20 mouse cellular contexts compared by ENCODE assay signal in genomic region chr10:42455981-42456380, GRCm38 (mm10). TPM values are rescaled to one million over a fixed set of nuclear protein-coding genes. Genes with fewer than 3 reads are reported as not detected.
DNase-seq lines count a peak whose midpoint lies in the region; ATAC-seq and TF ChIP-seq lines count a peak whose summit lies in the region.
"Had no signal": no experiment of that assay in that cellular context is flagged by ENCODE, and none has a peak within 500 bp of the region (broad histone marks: within the 10 kb centered on the region; RNA-seq: fewer than 3 reads in every experiment).

No protein-coding gene starts in this region.

- H3K27me3 ChIP-seq in embryonic facial prominence, embryonic 13.5 days: no peaks in the 10 kb centered on the region
- H3K27me3 ChIP-seq in embryonic facial prominence, embryonic 10.5 days (replicated peaks; ENCODE audit: low read depth, poor library complexity, severe bottlenecking): no peaks in the 10 kb centered on the region
- no peaks in the 10 kb centered on the region for H3K27me3 ChIP-seq in heart, postnatal 0 days (ENCODE audit: control insufficient read depth, insufficient read depth, low read length)
- H3K27me3 ChIP-seq in lung, embryonic 16.5 days (ENCODE audit: control insufficient read depth, insufficient read depth, low read depth, low read length): no peaks in the 10 kb centered on the region
- no peaks in the 10 kb centered on the region for H3K27me3 ChIP-seq in stomach, embryonic 16.5 days (ENCODE audit: control insufficient read depth, insufficient read depth, low read length)
- H3K27me3 ChIP-seq: midbrain, embryonic 12.5 days; neural tube, embryonic 13.5 days had no signal

- H3K4me3 ChIP-seq in embryonic facial prominence, embryonic 13.5 days: no peak overlapping the region
- H3K4me3 ChIP-seq in embryonic facial prominence, embryonic 10.5 days: no peak overlapping the region
- H3K4me3 ChIP-seq in heart, postnatal 0 days (ENCODE audit: low read depth, low read length): no peak overlapping the region
- H3K4me3 ChIP-seq in lung, embryonic 16.5 days (ENCODE audit: low read length): no peak overlapping the region
- H3K4me3 ChIP-seq in stomach, embryonic 16.5 days (replicated peaks; ENCODE audit: low read length): no peak overlapping the region
- H3K4me3 ChIP-seq: forebrain, embryonic 10.5 days; midbrain, embryonic 12.5 days; neural tube, embryonic 13.5 days had no signal

- peaks cover 17% of the 10 kb centered on the region for H3K36me3 ChIP-seq in embryonic facial prominence, embryonic 13.5 days
- peaks cover 19% of the 10 kb centered on the region for H3K36me3 ChIP-seq in embryonic facial prominence, embryonic 10.5 days (replicated peaks)
- peaks cover 23% of the 10 kb centered on the region for H3K36me3 ChIP-seq in heart, postnatal 0 days (replicated peaks; ENCODE audit: control insufficient read depth, insufficient read depth, low read length)
- H3K36me3 ChIP-seq in lung, embryonic 16.5 days (ENCODE audit: control insufficient read depth, insufficient read depth, low read length): peaks cover 3% of the 10 kb centered on the region; the same call in 1 of the 2 replicates
- H3K36me3 ChIP-seq in stomach, embryonic 16.5 days (ENCODE audit: control insufficient read depth, insufficient read depth, low read length): peaks cover 4% of the 10 kb centered on the region; the same call in 1 of the 2 replicates

- WGBS in embryonic facial prominence, embryonic 13.5 days: 61% methylated on average over 5 of the region's 5 CpGs
- WGBS in embryonic facial prominence, embryonic 10.5 days: 83% methylated on average over 5 of the region's 5 CpGs
- 70% methylated on average over 5 of the region's 5 CpGs for WGBS in heart, postnatal 0 days
- WGBS in lung, embryonic 16.5 days: 58% methylated on average over 5 of the region's 5 CpGs
- 64% methylated on average over 5 of the region's 5 CpGs for WGBS in stomach, embryonic 16.5 days

- H3K27ac ChIP-seq in embryonic facial prominence, embryonic 13.5 days: peak overlapping the region; percentile 51; the same call in 1 of the 2 replicates
- no peak overlapping the region for H3K27ac ChIP-seq in embryonic facial prominence, embryonic 10.5 days (replicated peaks)
- peak overlapping the region; percentile 89 for H3K27ac ChIP-seq in heart, postnatal 0 days (ENCODE audit: low read depth)
- H3K27ac ChIP-seq in lung, embryonic 16.5 days (ENCODE audit: low read length): peak overlapping the region; percentile 32; the same call in 1 of the 2 replicates
- H3K27ac ChIP-seq in stomach, embryonic 16.5 days (ENCODE audit: low read length): peak overlapping the region; percentile 8; the same call in 1 of the 2 replicates
- H3K27ac ChIP-seq: forebrain, embryonic 10.5 days; hindbrain, embryonic 14.5 days; midbrain, embryonic 12.5 days; neural tube, embryonic 13.5 days had no signal

- TF ChIP-seq CTCF in heart, postnatal 0 days (IDR thresholded peaks at IDR 0.05; ENCODE audit: low read depth): no peak

- H3K9ac ChIP-seq in embryonic facial prominence, embryonic 13.5 days: no peak overlapping the region
- H3K9ac ChIP-seq in heart, postnatal 0 days (replicated peaks; ENCODE audit: low read depth, low read length): no peak overlapping the region
- no peak overlapping the region for H3K9ac ChIP-seq in lung, embryonic 16.5 days (ENCODE audit: low read length)
- H3K9ac ChIP-seq in stomach, embryonic 16.5 days (ENCODE audit: low read length): no peak overlapping the region
- H3K9ac ChIP-seq: hindbrain, embryonic 14.5 days; midbrain, embryonic 12.5 days; neural tube, embryonic 13.5 days had no signal

- no peak overlapping the region for H3K4me2 ChIP-seq in embryonic facial prominence, embryonic 13.5 days
- H3K4me2 ChIP-seq in heart, postnatal 0 days (ENCODE audit: low read depth, low read length): no peak overlapping the region
- H3K4me2 ChIP-seq in lung, embryonic 16.5 days (ENCODE audit: low read depth, low read length): no peak overlapping the region
- no peak overlapping the region for H3K4me2 ChIP-seq in stomach, embryonic 16.5 days (ENCODE audit: low read depth, low read length)
- H3K4me2 ChIP-seq: hindbrain, embryonic 14.5 days; midbrain, embryonic 12.5 days; neural tube, embryonic 13.5 days had no signal

- no peak for ATAC-seq in embryonic facial prominence, embryonic 13.5 days (ENCODE audit: insufficient number of reproducible peaks, insufficient read depth, low FRiP score, low TSS enrichment, low read depth)
- ATAC-seq in heart, postnatal 0 days (ENCODE audit: insufficient read depth, low read depth): no peak
- no peak for ATAC-seq in lung, embryonic 16.5 days (ENCODE audit: low read depth)
- no peak for ATAC-seq in stomach, embryonic 16.5 days (ENCODE audit: insufficient read depth, low FRiP score)
- ATAC-seq: intestine, embryonic 16.5 days had no signal

- 0 out of 2 replicates have a peak, but pooled peaks cover 4% of the 10 kb centered on the region for H3K9me3 ChIP-seq in embryonic facial prominence, embryonic 13.5 days
- H3K9me3 ChIP-seq in embryonic facial prominence, embryonic 10.5 days: peaks cover 6% of the 10 kb centered on the region; the same call in 1 of the 2 replicates
- H3K9me3 ChIP-seq in heart, postnatal 0 days (replicated peaks; ENCODE audit: control insufficient read depth, low read length): 0 out of 2 replicates have a peak, but pooled peaks cover 6% of the 10 kb centered on the region
- H3K9me3 ChIP-seq in lung, embryonic 16.5 days (ENCODE audit: control insufficient read depth, low read length): no peaks in the 10 kb centered on the region
- H3K9me3 ChIP-seq in stomach, embryonic 16.5 days (replicated peaks; ENCODE audit: control insufficient read depth, low read length): peaks cover 5% of the 10 kb centered on the region; the same call in 1 of the 2 replicates
- H3K9me3 ChIP-seq: neural tube, embryonic 13.5 days had no signal

- TF ChIP-seq EP300 in heart, postnatal 0 days (IDR thresholded peaks at IDR 0.05; ENCODE audit: low read depth): no peak

- no peak for DNase-seq in embryonic facial prominence, embryonic 10.5 days (ENCODE audit: low spot score)
- peak; percentile 22 for DNase-seq in heart, postnatal 0 days (ENCODE audit: low spot score)
- DNase-seq in heart, postnatal 4 days: no peak
- DNase-seq in lung, postnatal 14 days: no peak
- no peak for DNase-seq in retina, embryonic 14.5 days (ENCODE audit: low spot score)
- DNase-seq: adrenal gland, adult 8-10 months; cerebellum, adult 11-12 months; cerebellum, postnatal 36 days; gastrocnemius, postnatal 14 days; lung, adult 2 months; right cerebral cortex, postnatal 25 days; thymus, postnatal 36 days had no signal

- H3K4me1 ChIP-seq in embryonic facial prominence, embryonic 13.5 days: peaks cover 15% of the 10 kb centered on the region
- no peaks in the 10 kb centered on the region for H3K4me1 ChIP-seq in embryonic facial prominence, embryonic 10.5 days
- H3K4me1 ChIP-seq in heart, postnatal 0 days (ENCODE audit: control insufficient read depth, insufficient read depth): peaks cover 16% of the 10 kb centered on the region
- peaks cover 5% of the 10 kb centered on the region; the same call in 1 of the 2 replicates for H3K4me1 ChIP-seq in lung, embryonic 16.5 days (replicated peaks; ENCODE audit: control insufficient read depth, insufficient read depth, low read length)
- H3K4me1 ChIP-seq in stomach, embryonic 16.5 days (ENCODE audit: control insufficient read depth, insufficient read depth, low read length): no peaks in the 10 kb centered on the region
- H3K4me1 ChIP-seq: forebrain, embryonic 10.5 days; midbrain, embryonic 12.5 days; neural tube, embryonic 13.5 days had no signal

RNA-seq across cellular contexts. Expression of gene Afg1l, which starts 22.4 kb away (rescaled TPM):
- polyA plus RNA-seq in embryonic facial prominence, embryonic 13.5 days (2015; fragmentation: Nextera tagmentation; extraction: Ambion mirVana): 6.7 and 7.1 TPM in 2 replicates
- 4.7 and 5.0 TPM in 2 replicates for polyA plus RNA-seq in embryonic facial prominence, embryonic 10.5 days (2016; fragmentation: Nextera tagmentation; extraction: Ambion mirVana)
- total RNA-seq in heart, postnatal 0 days (2014; rRNA removed; ENCODE audit: low replicate concordance): 23.6 and 24.7 TPM in 2 replicates
- polyA plus RNA-seq in heart, postnatal 0 days (2015; fragmentation: Nextera tagmentation; extraction: Ambion mirVana): 21.8 and 23.2 TPM in 2 replicates
- 10 to 100 TPM; 19.2 to 22.1 TPM for total RNA-seq in heart, postnatal 4 days (2021)
- polyA plus RNA-seq in lung, embryonic 16.5 days (2015; fragmentation: Nextera tagmentation; extraction: Ambion mirVana): 9.6 and 12.3 TPM in 2 replicates
- polyA plus RNA-seq in stomach, embryonic 16.5 days (2015; fragmentation: Nextera tagmentation; extraction: Ambion mirVana): 9.2 and 9.8 TPM in 2 replicates

RNA-seq across cellular contexts. Expression of gene Snx3, which starts 45.8 kb away (rescaled TPM):
- 307 and 355 TPM in 2 replicates for polyA plus RNA-seq in embryonic facial prominence, embryonic 13.5 days (2015; fragmentation: Nextera tagmentation; extraction: Ambion mirVana)
- 223 and 232 TPM in 2 replicates for polyA plus RNA-seq in embryonic facial prominence, embryonic 10.5 days (2016; fragmentation: Nextera tagmentation; extraction: Ambion mirVana)
- total RNA-seq in heart, postnatal 0 days (2014; rRNA removed; ENCODE audit: low replicate concordance): 123 and 125 TPM in 2 replicates
- polyA plus RNA-seq in heart, postnatal 0 days (2015; fragmentation: Nextera tagmentation; extraction: Ambion mirVana): 285 and 299 TPM in 2 replicates
- 100 to 1,000 TPM; 211 to 223 TPM for total RNA-seq in heart, postnatal 4 days (2021)
- polyA plus RNA-seq in lung, embryonic 16.5 days (2015; fragmentation: Nextera tagmentation; extraction: Ambion mirVana): 394 and 405 TPM in 2 replicates
- polyA plus RNA-seq in stomach, embryonic 16.5 days (2015; fragmentation: Nextera tagmentation; extraction: Ambion mirVana): 350 and 385 TPM in 2 replicates
